Comparison of ENCODE assay signal across 12 mouse cellular contexts in the genomic region with DNA sequence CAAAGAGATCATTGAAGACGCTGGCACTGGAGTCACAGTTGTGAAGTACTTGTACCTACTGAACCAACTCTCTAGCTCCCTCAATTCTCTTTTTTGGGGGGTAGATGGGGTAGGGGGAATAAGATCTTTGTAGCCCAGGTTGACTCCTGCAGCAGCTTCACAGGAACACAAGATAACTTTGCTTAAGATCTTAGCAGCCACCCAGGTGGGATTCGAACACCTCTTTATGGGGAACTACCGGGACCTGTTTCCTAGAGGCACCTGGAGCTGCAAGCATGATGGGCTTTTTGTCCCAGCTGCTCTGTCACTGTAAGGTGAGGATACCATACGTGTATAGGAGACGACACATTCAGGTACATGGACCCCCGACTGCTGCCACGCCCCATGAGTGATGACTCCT. TPM values are rescaled to one million over a fixed set of nuclear protein-coding genes. Genes with fewer than 3 reads are reported as not detected.
A peak's percentile ranks its signal among the peaks of the same experiment; 100 is the strongest.
DNase-seq lines count a peak whose midpoint lies in the region; ATAC-seq and TF ChIP-seq lines count a peak whose summit lies in the region.
"Had no signal": no experiment of that assay in that cellular context is flagged by ENCODE, and none has a peak within 500 bp of the region (broad histone marks: within the 10 kb centered on the region; RNA-seq: fewer than 3 reads in every experiment).

No protein-coding gene starts in this region.

- 87% methylated on average over 7 of the region's 7 CpGs for WGBS in forebrain, embryonic 10.5 days
- 82% methylated on average over 7 of the region's 7 CpGs for WGBS in forebrain, postnatal 0 days
- 84% methylated on average over 7 of the region's 7 CpGs for WGBS in liver, embryonic 11.5 days
- 81% methylated on average over 7 of the region's 7 CpGs for WGBS in liver, postnatal 0 days (ENCODE audit: insufficient replicate concordance)
- 87% methylated on average over 7 of the region's 7 CpGs for WGBS in hindbrain, embryonic 14.5 days
- 84% methylated on average over 7 of the region's 7 CpGs for WGBS in midbrain, embryonic 15.5 days

- peaks cover 47% of the 10 kb centered on the region for H3K27me3 ChIP-seq in forebrain, embryonic 10.5 days (ENCODE audit: poor library complexity, severe bottlenecking)
- no peaks in the 10 kb centered on the region for H3K27me3 ChIP-seq in forebrain, postnatal 0 days (ENCODE audit: insufficient read depth, low read length)
- peaks cover 35% of the 10 kb centered on the region for H3K27me3 ChIP-seq in liver, embryonic 11.5 days (replicated peaks; ENCODE audit: control insufficient read depth, insufficient read depth, low read length)
- peaks cover 37% of the 10 kb centered on the region for H3K27me3 ChIP-seq in liver, postnatal 0 days (ENCODE audit: insufficient read depth, low read length)
- no peaks in the 10 kb centered on the region for H3K27me3 ChIP-seq in hindbrain, embryonic 14.5 days (ENCODE audit: control insufficient read depth, insufficient read depth, low read length)
- H3K27me3 ChIP-seq in midbrain, embryonic 15.5 days (replicated peaks): no peaks in the 10 kb centered on the region

- ATAC-seq in forebrain, postnatal 0 days: no peak
- ATAC-seq in liver, embryonic 11.5 days (replicated peaks; ENCODE audit: low FRiP score): no peak
- ATAC-seq in liver, postnatal 0 days: no peak
- no peak for ATAC-seq in hindbrain, embryonic 14.5 days (ENCODE audit: low FRiP score)
- no peak for ATAC-seq in midbrain, embryonic 15.5 days (replicated peaks)

- no peak for DNase-seq in forebrain, embryonic 10.5 days (ENCODE audit: extremely low spot score, low spot score)
- DNase-seq in forebrain, postnatal 0 days: no peak
- no peak for DNase-seq in liver, embryonic 11.5 days (ENCODE audit: low spot score)
- DNase-seq in liver, postnatal 0 days: no peak
- no peak for DNase-seq in hindbrain, embryonic 14.5 days (ENCODE audit: low spot score)
- no peak for DNase-seq in embryo, embryonic 10 days (ENCODE audit: low spot score)
- DNase-seq in layer of hippocampus, adult 8-10 months (ENCODE audit: low spot score in 2 of 2): no peak
- DNase-seq: cerebellum, adult 2 months had no signal

- peak overlapping the region; percentile 66; the same call in 1 of the 2 replicates for H3K4me3 ChIP-seq in forebrain, embryonic 10.5 days
- no peak overlapping the region for H3K4me3 ChIP-seq in forebrain, postnatal 0 days (ENCODE audit: low read depth, low read length)
- no peak overlapping the region for H3K4me3 ChIP-seq in liver, embryonic 11.5 days (ENCODE audit: low read depth, low read length)
- no peak overlapping the region for H3K4me3 ChIP-seq in liver, postnatal 0 days (ENCODE audit: low read depth, low read length)
- no peak overlapping the region for H3K4me3 ChIP-seq in hindbrain, embryonic 14.5 days (replicated peaks; ENCODE audit: low read length)
- no peak overlapping the region for H3K4me3 ChIP-seq in midbrain, embryonic 15.5 days

- H3K4me1 ChIP-seq in forebrain, embryonic 10.5 days: peaks cover 83% of the 10 kb centered on the region
- H3K4me1 ChIP-seq in forebrain, postnatal 0 days (ENCODE audit: insufficient read depth): peaks cover 18% of the 10 kb centered on the region
- peaks cover 45% of the 10 kb centered on the region for H3K4me1 ChIP-seq in liver, embryonic 11.5 days (replicated peaks; ENCODE audit: control insufficient read depth, insufficient read depth, low read length)
- H3K4me1 ChIP-seq in liver, postnatal 0 days (ENCODE audit: insufficient read depth): peaks cover 48% of the 10 kb centered on the region
- peaks cover 48% of the 10 kb centered on the region for H3K4me1 ChIP-seq in hindbrain, embryonic 14.5 days (replicated peaks; ENCODE audit: control insufficient read depth, insufficient read depth, low read length)
- H3K4me1 ChIP-seq in midbrain, embryonic 15.5 days: peaks cover 73% of the 10 kb centered on the region

- H3K36me3 ChIP-seq in forebrain, embryonic 10.5 days (replicated peaks): peaks cover 16% of the 10 kb centered on the region
- H3K36me3 ChIP-seq in forebrain, postnatal 0 days (ENCODE audit: insufficient read depth): 0 out of 2 replicates have a peak, but pooled peaks cover 8% of the 10 kb centered on the region
- H3K36me3 ChIP-seq in liver, embryonic 11.5 days (ENCODE audit: control insufficient read depth, insufficient read depth, low read length): no peaks in the 10 kb centered on the region; the same call in 1 of the 2 replicates
- H3K36me3 ChIP-seq in liver, postnatal 0 days (replicated peaks; ENCODE audit: insufficient read depth, low read length): peaks cover 7% of the 10 kb centered on the region; the same call in 1 of the 2 replicates
- peaks cover 7% of the 10 kb centered on the region; the same call in 1 of the 2 replicates for H3K36me3 ChIP-seq in hindbrain, embryonic 14.5 days (replicated peaks; ENCODE audit: control insufficient read depth, insufficient read depth)
- H3K36me3 ChIP-seq in midbrain, embryonic 15.5 days (replicated peaks): no peaks in the 10 kb centered on the region

- no peaks in the 10 kb centered on the region for H3K9me3 ChIP-seq in forebrain, embryonic 10.5 days
- no peaks in the 10 kb centered on the region for H3K9me3 ChIP-seq in forebrain, postnatal 0 days (ENCODE audit: low read length)
- no peaks in the 10 kb centered on the region for H3K9me3 ChIP-seq in liver, embryonic 11.5 days (ENCODE audit: control insufficient read depth, low read length)
- H3K9me3 ChIP-seq in liver, postnatal 0 days (ENCODE audit: low read length): no peaks in the 10 kb centered on the region
- H3K9me3 ChIP-seq in hindbrain, embryonic 14.5 days (ENCODE audit: control insufficient read depth, low read length): no peaks in the 10 kb centered on the region
- no peaks in the 10 kb centered on the region for H3K9me3 ChIP-seq in midbrain, embryonic 15.5 days

- H3K27ac ChIP-seq in forebrain, embryonic 10.5 days: peak overlapping the region; percentile 98; the same call in 1 of the 2 replicates
- no peak overlapping the region for H3K27ac ChIP-seq in forebrain, postnatal 0 days (ENCODE audit: low read depth, low read length)
- H3K27ac ChIP-seq in liver, embryonic 11.5 days (ENCODE audit: low read depth, low read length): no peak overlapping the region
- H3K27ac ChIP-seq in liver, postnatal 0 days (ENCODE audit: low read depth): no peak overlapping the region
- peak overlapping the region; percentile 92 for H3K27ac ChIP-seq in hindbrain, embryonic 14.5 days
- peak overlapping the region; percentile 95 for H3K27ac ChIP-seq in midbrain, embryonic 15.5 days

- H3K9ac ChIP-seq in forebrain, postnatal 0 days: no peak overlapping the region
- no peak overlapping the region for H3K9ac ChIP-seq in liver, embryonic 11.5 days (ENCODE audit: low read depth, low read length)
- H3K9ac ChIP-seq in liver, postnatal 0 days (replicated peaks): no peak overlapping the region
- peak overlapping the region; percentile 60; the same call in 1 of the 2 replicates for H3K9ac ChIP-seq in hindbrain, embryonic 14.5 days
- no peak overlapping the region; the same call in 1 of the 2 replicates for H3K9ac ChIP-seq in midbrain, embryonic 15.5 days

- no peak overlapping the region for H3K4me2 ChIP-seq in forebrain, postnatal 0 days (ENCODE audit: low read depth)
- peak overlapping the region; percentile 84 for H3K4me2 ChIP-seq in liver, embryonic 11.5 days
- no peak overlapping the region for H3K4me2 ChIP-seq in liver, postnatal 0 days (ENCODE audit: low read depth, low read length)
- no peak overlapping the region for H3K4me2 ChIP-seq in hindbrain, embryonic 14.5 days (replicated peaks)
- peak overlapping the region; percentile 95; the same call in 1 of the 2 replicates for H3K4me2 ChIP-seq in midbrain, embryonic 15.5 days

- TF ChIP-seq EP300 in liver, postnatal 0 days (IDR thresholded peaks at IDR 0.05; ENCODE audit: low read depth): no peak

- TF ChIP-seq CTCF in forebrain, postnatal 0 days (IDR thresholded peaks at IDR 0.05; ENCODE audit: low read depth): no peak
- no peak for TF ChIP-seq CTCF in liver, postnatal 0 days (IDR thresholded peaks at IDR 0.05; ENCODE audit: low read depth)

RNA-seq across cellular contexts. Expression of a gene that starts 3.5 kb away (rescaled TPM):
- polyA plus RNA-seq in forebrain, embryonic 10.5 days (2016; fragmentation: Nextera tagmentation; extraction: Ambion mirVana): 4.7 and 5.9 TPM in 2 replicates
- 20.5 and 31.5 TPM in 2 replicates for total RNA-seq in forebrain, postnatal 0 days (2014; rRNA removed)
- 9.4 and 9.8 TPM in 2 replicates for polyA plus RNA-seq in forebrain, postnatal 0 days (2015; fragmentation: Nextera tagmentation; extraction: Ambion mirVana)
- polyA plus RNA-seq in liver, embryonic 11.5 days (2014; fragmentation: Nextera tagmentation; extraction: Ambion mirVana): 0.47 and 0.73 TPM in 2 replicates
- polyA plus RNA-seq in liver, postnatal 0 days (2015; fragmentation: Nextera tagmentation; extraction: Ambion mirVana): 0.19 and 0.45 TPM in 2 replicates
- polyA plus RNA-seq in hindbrain, embryonic 14.5 days (2014; fragmentation: Nextera tagmentation; extraction: Ambion mirVana): 10.0 and 14.3 TPM in 2 replicates
- 19.0 and 20.6 TPM in 2 replicates for polyA plus RNA-seq in midbrain, embryonic 15.5 days (2015; fragmentation: Nextera tagmentation; extraction: Ambion mirVana)
- 10 to 100 TPM; 16.5 to 20.0 (median 16.6) TPM for total RNA-seq in layer of hippocampus, adult 8-10 months (2022)

RNA-seq across cellular contexts. Expression of a gene that starts 7.2 kb away (rescaled TPM):
- 184 and 186 TPM in 2 replicates for polyA plus RNA-seq in forebrain, embryonic 10.5 days (2016; fragmentation: Nextera tagmentation; extraction: Ambion mirVana)
- total RNA-seq in forebrain, postnatal 0 days (2014; rRNA removed): 34.7 and 59.9 TPM in 2 replicates
- 161 and 175 TPM in 2 replicates for polyA plus RNA-seq in forebrain, postnatal 0 days (2015; fragmentation: Nextera tagmentation; extraction: Ambion mirVana)
- 110 and 112 TPM in 2 replicates for polyA plus RNA-seq in liver, embryonic 11.5 days (2014; fragmentation: Nextera tagmentation; extraction: Ambion mirVana)
- polyA plus RNA-seq in liver, postnatal 0 days (2015; fragmentation: Nextera tagmentation; extraction: Ambion mirVana): 34.3 and 37.9 TPM in 2 replicates
- polyA plus RNA-seq in hindbrain, embryonic 14.5 days (2014; fragmentation: Nextera tagmentation; extraction: Ambion mirVana): 155 and 158 TPM in 2 replicates
- polyA plus RNA-seq in midbrain, embryonic 15.5 days (2015; fragmentation: Nextera tagmentation; extraction: Ambion mirVana): 173 and 180 TPM in 2 replicates
- 10 to 100 TPM; 69.8 to 87.9 (median 78.7) TPM for total RNA-seq in layer of hippocampus, adult 8-10 months (2022)

RNA-seq across cellular contexts. Expression of a gene that starts 26.0 kb away (rescaled TPM):
- polyA plus RNA-seq in forebrain, embryonic 10.5 days (2016; fragmentation: Nextera tagmentation; extraction: Ambion mirVana): 0.36 and 0.38 TPM in 2 replicates
- 1.5 and 2.2 TPM in 2 replicates for total RNA-seq in forebrain, postnatal 0 days (2014; rRNA removed)
- 2.4 and 3.6 TPM in 2 replicates for polyA plus RNA-seq in forebrain, postnatal 0 days (2015; fragmentation: Nextera tagmentation; extraction: Ambion mirVana)
- 0.18 and 0.34 TPM in 2 replicates for polyA plus RNA-seq in liver, embryonic 11.5 days (2014; fragmentation: Nextera tagmentation; extraction: Ambion mirVana)
- polyA plus RNA-seq in liver, postnatal 0 days (2015; fragmentation: Nextera tagmentation; extraction: Ambion mirVana): not detected in 2 replicates
- 1.5 and 1.8 TPM in 2 replicates for polyA plus RNA-seq in hindbrain, embryonic 14.5 days (2014; fragmentation: Nextera tagmentation; extraction: Ambion mirVana)
- 1.9 and 2.0 TPM in 2 replicates for polyA plus RNA-seq in midbrain, embryonic 15.5 days (2015; fragmentation: Nextera tagmentation; extraction: Ambion mirVana)
- total RNA-seq in layer of hippocampus, adult 8-10 months (2022): 10 to 100 TPM; 10.5 to 12.3 (median 11.0) TPM
- total RNA-seq: adrenal gland, postnatal 14 days; hematopoietic stem cell, adult 5-6 weeks; liver, adult 2 months had no signal
- polyA plus RNA-seq: liver, adult 2 months had no signal

RNA-seq across cellular contexts. Expression of a gene that starts 27.0 kb away (rescaled TPM):
- polyA plus RNA-seq in forebrain, embryonic 10.5 days (2016; fragmentation: Nextera tagmentation; extraction: Ambion mirVana): 4.8 and 5.7 TPM in 2 replicates
- total RNA-seq in forebrain, postnatal 0 days (2014; rRNA removed): 15.4 and 25.9 TPM in 2 replicates
- 5.6 and 7.1 TPM in 2 replicates for polyA plus RNA-seq in forebrain, postnatal 0 days (2015; fragmentation: Nextera tagmentation; extraction: Ambion mirVana)
- polyA plus RNA-seq in liver, embryonic 11.5 days (2014; fragmentation: Nextera tagmentation; extraction: Ambion mirVana): 13.4 and 14.5 TPM in 2 replicates
- 6.1 and 6.2 TPM in 2 replicates for polyA plus RNA-seq in liver, postnatal 0 days (2015; fragmentation: Nextera tagmentation; extraction: Ambion mirVana)
- 7.2 and 8.7 TPM in 2 replicates for polyA plus RNA-seq in hindbrain, embryonic 14.5 days (2014; fragmentation: Nextera tagmentation; extraction: Ambion mirVana)
- polyA plus RNA-seq in midbrain, embryonic 15.5 days (2015; fragmentation: Nextera tagmentation; extraction: Ambion mirVana): 8.1 and 8.6 TPM in 2 replicates
- 10 to 100 TPM; 14.8 to 25.8 (median 21.3) TPM for total RNA-seq in layer of hippocampus, adult 8-10 months (2022)

RNA-seq across cellular contexts. Expression of a gene that starts 30.6 kb away (rescaled TPM):
- polyA plus RNA-seq in forebrain, embryonic 10.5 days (2016; fragmentation: Nextera tagmentation; extraction: Ambion mirVana): 3,478 and 3,689 TPM in 2 replicates
- 1,945 and 2,194 TPM in 2 replicates for total RNA-seq in forebrain, postnatal 0 days (2014; rRNA removed)
- polyA plus RNA-seq in forebrain, postnatal 0 days (2015; fragmentation: Nextera tagmentation; extraction: Ambion mirVana): 2,793 and 3,853 TPM in 2 replicates
- polyA plus RNA-seq in liver, embryonic 11.5 days (2014; fragmentation: Nextera tagmentation; extraction: Ambion mirVana): 3,876 and 4,144 TPM in 2 replicates
- polyA plus RNA-seq in liver, postnatal 0 days (2015; fragmentation: Nextera tagmentation; extraction: Ambion mirVana): 2,490 and 2,569 TPM in 2 replicates
- polyA plus RNA-seq in hindbrain, embryonic 14.5 days (2014; fragmentation: Nextera tagmentation; extraction: Ambion mirVana): 2,214 and 2,704 TPM in 2 replicates
- 2,076 and 2,093 TPM in 2 replicates for polyA plus RNA-seq in midbrain, embryonic 15.5 days (2015; fragmentation: Nextera tagmentation; extraction: Ambion mirVana)
- 100 to 1,000 TPM; 619 to 893 (median 714) TPM for total RNA-seq in layer of hippocampus, adult 8-10 months (2022)

Comparison
In these comparisons a context has a peak if more than half of its experiments do, and no peak if none do; other contexts are left out.
1. H3K27ac ChIP-seq: peak in forebrain, embryonic 10.5 days (single experiment), hindbrain, embryonic 14.5 days (single experiment) and midbrain, embryonic 15.5 days (single experiment); none in forebrain, postnatal 0 days (single experiment), liver, embryonic 11.5 days (single experiment) and liver, postnatal 0 days (single experiment).
2. H3K4me2 ChIP-seq: peak in liver, embryonic 11.5 days (single experiment) and midbrain, embryonic 15.5 days (single experiment); none in forebrain, postnatal 0 days (single experiment), liver, postnatal 0 days (single experiment) and hindbrain, embryonic 14.5 days (single experiment).